Comparison of ENCODE assay signal across 8 mouse cellular contexts in genomic region chr15:100143091-100143801, GRCm38 (mm10).
DNase-seq lines count a peak whose midpoint lies in the region; ATAC-seq and TF ChIP-seq lines count a peak whose summit lies in the region.
"Had no signal": no experiment of that assay in that cellular context is flagged by ENCODE, and none has a peak within 500 bp of the region (broad histone marks: within the 10 kb centered on the region; RNA-seq: fewer than 3 reads in every experiment).

No protein-coding gene starts in this region.

- ATAC-seq in embryonic facial prominence, embryonic 14.5 days (ENCODE audit: low read depth), result peak; percentile 60; the same call in 1 of the 2 replicates
- peak; percentile 87 for ATAC-seq in hindbrain, embryonic 14.5 days (ENCODE audit: low FRiP score)
- peak; percentile 90 for ATAC-seq in midbrain, embryonic 16.5 days
- no peak for ATAC-seq in granulocyte monocyte progenitor cell, adult 5-6 weeks (replicated peaks; ENCODE audit: poor library complexity, severe bottlenecking)

- no peaks in the 10 kb centered on the region for H3K4me1 ChIP-seq in embryonic facial prominence, embryonic 14.5 days (ENCODE audit: control insufficient read depth, insufficient read depth, low read length)
- peaks cover 5% of the 10 kb centered on the region; the same call in 1 of the 2 replicates for H3K4me1 ChIP-seq in hindbrain, embryonic 14.5 days (replicated peaks; ENCODE audit: control insufficient read depth, insufficient read depth, low read length)
- no peaks in the 10 kb centered on the region for H3K4me1 ChIP-seq in midbrain, embryonic 16.5 days (ENCODE audit: control insufficient read depth, insufficient read depth, low read length)

- no peak overlapping the region for H3K4me2 ChIP-seq in embryonic facial prominence, embryonic 14.5 days (ENCODE audit: low read depth, low read length)
- H3K4me2 ChIP-seq in hindbrain, embryonic 14.5 days (replicated peaks), result no peak overlapping the region
- H3K4me2 ChIP-seq in midbrain, embryonic 16.5 days (ENCODE audit: low read length), result no peak overlapping the region

- H3K9me3 ChIP-seq in embryonic facial prominence, embryonic 14.5 days (ENCODE audit: control insufficient read depth, low read length), result no peaks in the 10 kb centered on the region
- no peaks in the 10 kb centered on the region for H3K9me3 ChIP-seq in hindbrain, embryonic 14.5 days (ENCODE audit: control insufficient read depth, low read length)
- H3K9me3 ChIP-seq in midbrain, embryonic 16.5 days (replicated peaks; ENCODE audit: control insufficient read depth, low read length, poor library complexity, severe bottlenecking), result no peaks in the 10 kb centered on the region

- no peak for TF ChIP-seq CTCF in left cerebral cortex, adult 2 months (IDR thresholded peaks at IDR 0.05)

- no peaks in the 10 kb centered on the region for H3K27me3 ChIP-seq in embryonic facial prominence, embryonic 14.5 days (replicated peaks; ENCODE audit: control insufficient read depth, insufficient read depth, low read length)
- no peaks in the 10 kb centered on the region for H3K27me3 ChIP-seq in hindbrain, embryonic 14.5 days (ENCODE audit: control insufficient read depth, insufficient read depth, low read length)
- no peaks in the 10 kb centered on the region for H3K27me3 ChIP-seq in midbrain, embryonic 16.5 days (ENCODE audit: control insufficient read depth, insufficient read depth, low read depth, low read length)

- H3K36me3 ChIP-seq in embryonic facial prominence, embryonic 14.5 days (ENCODE audit: control insufficient read depth, insufficient read depth, low read length), result no peaks in the 10 kb centered on the region
- H3K36me3 ChIP-seq in hindbrain, embryonic 14.5 days (replicated peaks; ENCODE audit: control insufficient read depth, insufficient read depth), result peaks cover 4% of the 10 kb centered on the region; the same call in 1 of the 2 replicates
- no peaks in the 10 kb centered on the region for H3K36me3 ChIP-seq in midbrain, embryonic 16.5 days (ENCODE audit: control insufficient read depth, insufficient read depth, low read length)

- intact Hi-C loops in left cerebral cortex, adult 2 months (cut with DNase I), result no loop called here
- intact Hi-C loops in left cerebral cortex, postnatal 36 days (cut with DNase I), result no loop called here

- H3K4me3 ChIP-seq in left cerebral cortex, adult 2 months, result no peak overlapping the region
- H3K4me3 ChIP-seq in embryonic facial prominence, embryonic 14.5 days (ENCODE audit: low read depth, low read length), result no peak overlapping the region
- H3K4me3 ChIP-seq in hindbrain, embryonic 14.5 days (replicated peaks; ENCODE audit: low read length), result no peak overlapping the region
- H3K4me3 ChIP-seq in midbrain, embryonic 16.5 days (ENCODE audit: low read depth, low read length), result no peak overlapping the region

- DNase-seq in left cerebral cortex, adult 2 months (ENCODE audit: extremely low spot score in 1 of 2, low spot score in 2 of 2), result no peak
- no peak for DNase-seq in left cerebral cortex, postnatal 36 days (ENCODE audit: low spot score in 2 of 2)
- peak; percentile 66 for DNase-seq in embryonic facial prominence, embryonic 14.5 days (ENCODE audit: low spot score)
- DNase-seq in hindbrain, embryonic 14.5 days (ENCODE audit: low spot score), result peak; percentile 54
- DNase-seq in retina, embryonic 14.5 days (ENCODE audit: low spot score), result no peak
- DNase-seq: heart, postnatal 4 days had no signal

- 71% methylated on average over 11 of the region's 11 CpGs for WGBS in embryonic facial prominence, embryonic 14.5 days
- 64% methylated on average over 11 of the region's 11 CpGs for WGBS in hindbrain, embryonic 14.5 days
- 74% methylated on average over 11 of the region's 11 CpGs for WGBS in midbrain, embryonic 16.5 days

- H3K9ac ChIP-seq in embryonic facial prominence, embryonic 14.5 days (ENCODE audit: low read depth, low read length), result no peak overlapping the region
- H3K9ac ChIP-seq in hindbrain, embryonic 14.5 days, result no peak overlapping the region
- no peak overlapping the region for H3K9ac ChIP-seq in midbrain, embryonic 16.5 days (ENCODE audit: low read depth, low read length)

- peak overlapping the region; percentile 63 for H3K27ac ChIP-seq in left cerebral cortex, adult 2 months
- H3K27ac ChIP-seq in embryonic facial prominence, embryonic 14.5 days (replicated peaks; ENCODE audit: low read depth, low read length), result peak overlapping the region; percentile 67
- H3K27ac ChIP-seq in hindbrain, embryonic 14.5 days, result peak overlapping the region; percentile 65; the same call in 1 of the 2 replicates
- peak overlapping the region; percentile 40 for H3K27ac ChIP-seq in midbrain, embryonic 16.5 days (ENCODE audit: low read length)

Comparison
In these comparisons a context has a peak if more than half of its experiments do, and no peak if none do; other contexts are left out.
1. DNase-seq: peak in embryonic facial prominence, embryonic 14.5 days (single experiment) and hindbrain, embryonic 14.5 days (single experiment); none in left cerebral cortex, adult 2 months (0 of 2), left cerebral cortex, postnatal 36 days (0 of 2) and retina, embryonic 14.5 days (single experiment).
2. Peak in every context shown above with its lines, with median percentiles within 50 percentile points of each other: H3K27ac ChIP-seq.